Mouse (Mus musculus): ENCODE data around the gene Itga5. TPM values are rescaled to one million over a fixed set of nuclear protein-coding genes. Genes with fewer than 3 reads are reported as not detected.
A peak's percentile ranks its signal among the peaks of the same experiment; 100 is the strongest.

Itga5 gene
- total and polyA plus RNA-seq, 2 experiments from 2014 or later, result 3.8 to 6.8 TPM

GRCm38 (mm10) chr15:103376837-103377269 is 10.3 kb upstream of the Itga5 start:
- TF ChIP-seq CTCF (IDR thresholded peaks at IDR 0.05), result no peak
- whole genome bisulfite sequencing, result 61% methylated on average over 8 of the region's 8 CpGs
- Histone ChIP-seq H3K9ac (replicated peaks; ENCODE audit: low read length, poor library complexity, severe bottlenecking) (no peak overlapping the region), H3K9me3 (ENCODE audit: low read length) (no peaks in the 10 kb centered on the region), H3K4me1 (ENCODE audit: insufficient read depth, low read length) (no peaks in the 10 kb centered on the region), H3K36me3 (ENCODE audit: insufficient read depth, low read length) (no peaks in the 10 kb centered on the region), H3K4me3 (ENCODE audit: low read depth, low read length) (no peak overlapping the region), H3K4me2 (ENCODE audit: low read depth, low read length, poor library complexity, severe bottlenecking) (no peak overlapping the region), H3K27me3 (ENCODE audit: insufficient read depth, low read length) (no peaks in the 10 kb centered on the region), H3K27ac (ENCODE audit: low read depth, low read length) (no peak overlapping the region)
- DNase-seq (ENCODE audit: low spot score) (peak; percentile 65), ATAC-seq (ENCODE audit: low FRiP score) (no peak; the same call in 1 of the 2 replicates)

GRCm38 (mm10) chr15:103375112-103375800 is 8.7 kb upstream of the Itga5 start:
- no peak overlapping the region for H3K4me2 ChIP-seq (ENCODE audit: low read depth, low read length, poor library complexity, severe bottlenecking)
- no peak for ATAC-seq (ENCODE audit: low FRiP score)
- WGBS, result 89% methylated on average over 4 of the region's 4 CpGs

GRCm38 (mm10) chr15:103372461-103372860 is 5.9 kb upstream of the Itga5 start:
- no peak overlapping the region for H3K4me3 ChIP-seq (ENCODE audit: low read depth, low read length)
- H3K27me3 ChIP-seq (ENCODE audit: insufficient read depth, low read length), result no peaks in the 10 kb centered on the region
- TF ChIP-seq CTCF (IDR thresholded peaks at IDR 0.05), result no peak
- no peaks in the 10 kb centered on the region for H3K4me1 ChIP-seq (ENCODE audit: insufficient read depth, low read length)
- no peaks in the 10 kb centered on the region for H3K9me3 ChIP-seq (ENCODE audit: low read length)
- ATAC-seq (ENCODE audit: low FRiP score), result no peak
- DNase-seq (ENCODE audit: low spot score), result no peak
- no peak overlapping the region for H3K9ac ChIP-seq (replicated peaks; ENCODE audit: low read length, poor library complexity, severe bottlenecking)
- H3K4me2 ChIP-seq (ENCODE audit: low read depth, low read length, poor library complexity, severe bottlenecking), result no peak overlapping the region
- H3K36me3 ChIP-seq (ENCODE audit: insufficient read depth, low read length), result no peaks in the 10 kb centered on the region
- no peak overlapping the region for H3K27ac ChIP-seq (ENCODE audit: low read depth, low read length)

More at GRCm38 (mm10) chr15:103375112-103375800, 8.7 kb upstream of the Itga5 start:
- Histone ChIP-seq H3K9me3 (ENCODE audit: low read length) (no peaks in the 10 kb centered on the region), H3K4me3 (ENCODE audit: low read depth, low read length) (no peak overlapping the region), H3K27ac (ENCODE audit: low read depth, low read length) (no peak overlapping the region), H3K9ac (replicated peaks; ENCODE audit: low read length, poor library complexity, severe bottlenecking) (no peak overlapping the region), H3K36me3 (ENCODE audit: insufficient read depth, low read length) (no peaks in the 10 kb centered on the region), H3K4me1 (ENCODE audit: insufficient read depth, low read length) (no peaks in the 10 kb centered on the region), H3K27me3 (ENCODE audit: insufficient read depth, low read length) (no peaks in the 10 kb centered on the region)
- no peak for TF ChIP-seq CTCF (IDR thresholded peaks at IDR 0.05)
- DNase-seq (ENCODE audit: low spot score), result no peak

DNA sequence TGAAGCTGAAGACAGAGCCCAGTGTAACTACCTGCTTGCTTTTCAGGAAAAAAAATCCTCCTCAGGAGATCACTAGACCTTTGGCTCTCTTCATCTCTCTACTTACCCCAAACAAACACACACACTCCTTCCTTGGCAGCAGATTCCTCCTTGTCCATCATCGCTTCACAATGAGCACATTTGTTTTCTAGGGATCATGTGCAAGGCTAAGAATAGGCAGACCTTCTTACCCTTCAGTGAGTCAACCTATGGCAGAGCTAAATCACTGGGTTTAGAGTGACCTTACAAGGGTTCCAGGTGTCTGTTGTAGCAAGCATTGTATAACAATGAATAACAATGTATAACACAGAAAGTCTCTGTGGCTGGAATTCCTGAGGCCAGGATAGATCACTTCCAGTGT is 5.2 kb upstream of the Itga5 start:
- H3K27ac ChIP-seq (ENCODE audit: low read depth, low read length), result no peak overlapping the region
- no peaks in the 10 kb centered on the region; the same call in 1 of the 2 replicates for H3K27me3 ChIP-seq (ENCODE audit: insufficient read depth, low read length)
- no peak for DNase-seq (ENCODE audit: low spot score)
- no peak for TF ChIP-seq CTCF (IDR thresholded peaks at IDR 0.05)
- ATAC-seq (ENCODE audit: low FRiP score), result no peak
- no peak overlapping the region for H3K4me3 ChIP-seq (ENCODE audit: low read depth, low read length)
- no peaks in the 10 kb centered on the region for H3K36me3 ChIP-seq (ENCODE audit: insufficient read depth, low read length)
- no peak overlapping the region for H3K9ac ChIP-seq (replicated peaks; ENCODE audit: low read length, poor library complexity, severe bottlenecking)
- H3K9me3 ChIP-seq (ENCODE audit: low read length), result no peaks in the 10 kb centered on the region
- 95% methylated on average over 1 of the region's 1 CpGs for WGBS
- H3K4me1 ChIP-seq (ENCODE audit: insufficient read depth, low read length), result no peaks in the 10 kb centered on the region
- H3K4me2 ChIP-seq (ENCODE audit: low read depth, low read length, poor library complexity, severe bottlenecking), result no peak overlapping the region

DNA sequence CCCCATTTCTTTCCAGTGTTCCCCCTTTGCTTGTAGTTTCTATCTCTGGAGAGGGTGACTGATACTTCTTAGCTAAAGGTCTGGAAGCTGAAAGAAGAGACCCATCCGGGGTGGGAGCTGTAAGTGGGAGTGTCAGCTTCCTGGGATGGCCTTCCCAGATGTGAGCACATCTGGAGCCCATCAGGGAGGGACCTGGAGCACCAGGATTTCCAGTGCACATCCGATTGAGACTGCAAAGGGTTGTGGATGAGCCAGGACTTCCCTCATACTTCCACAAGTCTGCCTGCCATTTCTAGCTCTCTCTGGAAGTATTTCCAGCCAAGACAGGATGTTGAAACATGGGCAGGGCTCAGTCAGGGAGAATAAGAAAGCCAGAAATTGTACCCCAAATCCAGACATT is 4.6 kb upstream of the Itga5 start:
- DNase-seq (ENCODE audit: low spot score), result no peak
- no peaks in the 10 kb centered on the region for H3K36me3 ChIP-seq (ENCODE audit: insufficient read depth, low read length)
- TF ChIP-seq CTCF (IDR thresholded peaks at IDR 0.05), result no peak
- WGBS, result 47% methylated on average over 2 of the region's 2 CpGs
- no peak overlapping the region for H3K27ac ChIP-seq (ENCODE audit: low read depth, low read length)
- H3K9me3 ChIP-seq (ENCODE audit: low read length), result no peaks in the 10 kb centered on the region
- ATAC-seq (ENCODE audit: low FRiP score), result no peak
- no peak overlapping the region for H3K9ac ChIP-seq (replicated peaks; ENCODE audit: low read length, poor library complexity, severe bottlenecking)
- no peak overlapping the region for H3K4me2 ChIP-seq (ENCODE audit: low read depth, low read length, poor library complexity, severe bottlenecking)
- H3K4me3 ChIP-seq (ENCODE audit: low read depth, low read length), result no peak overlapping the region
- peaks cover 4% of the 10 kb centered on the region for H3K27me3 ChIP-seq (ENCODE audit: insufficient read depth, low read length)
- H3K4me1 ChIP-seq (ENCODE audit: insufficient read depth, low read length), result peaks cover 4% of the 10 kb centered on the region

DNA sequence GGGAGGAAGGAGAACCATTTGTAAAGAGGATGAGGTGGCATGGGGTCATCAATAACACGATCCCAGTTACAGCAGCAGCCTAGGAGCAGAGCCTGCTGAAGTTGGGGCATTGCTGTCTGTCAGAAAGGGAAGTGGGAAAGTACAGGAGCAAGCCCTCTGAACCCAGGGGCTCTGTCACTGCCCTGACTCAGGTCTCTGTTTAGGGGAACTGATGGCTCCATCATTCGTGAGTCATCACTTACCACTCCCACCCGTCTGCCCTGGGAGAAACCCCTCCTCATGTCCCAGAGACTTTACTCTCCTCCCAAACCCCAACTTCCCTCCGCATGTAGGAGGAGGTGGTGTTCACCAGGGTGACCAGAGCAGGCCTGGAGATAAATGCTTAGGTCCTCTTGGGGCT is 3.9 kb upstream of the Itga5 start:
- no peak for TF ChIP-seq CTCF (IDR thresholded peaks at IDR 0.05)
- Histone ChIP-seq H3K9ac (replicated peaks; ENCODE audit: low read length, poor library complexity, severe bottlenecking) (no peak overlapping the region), H3K27ac (ENCODE audit: low read depth, low read length) (no peak overlapping the region), H3K4me2 (ENCODE audit: low read depth, low read length, poor library complexity, severe bottlenecking) (no peak overlapping the region), H3K36me3 (ENCODE audit: insufficient read depth, low read length) (no peaks in the 10 kb centered on the region), H3K27me3 (ENCODE audit: insufficient read depth, low read length) (peaks cover 9% of the 10 kb centered on the region), H3K4me3 (ENCODE audit: low read depth, low read length) (no peak overlapping the region), H3K9me3 (ENCODE audit: low read length) (no peaks in the 10 kb centered on the region), H3K4me1 (ENCODE audit: insufficient read depth, low read length) (peaks cover 5% of the 10 kb centered on the region)
- ATAC-seq (ENCODE audit: low FRiP score) (no peak), DNase-seq (ENCODE audit: low spot score) (no peak)
- 61% methylated on average over 4 of the region's 4 CpGs for WGBS
